Mouse (Mus musculus): Measurements from ENCODE around the gene Hcls1.

The Hcls1 gene

GRCm38 (mm10) chr16:36934841-36935620, at the start of gene Hcls1:
Gene Hcls1 (plus strand): TSS chr16:36934983.
- no peak for DNase-seq (ENCODE audit: low read depth, low spot score)

GRCm38 (mm10) chr16:36885912-36886311, 48.9 kb upstream of the Hcls1 start:
- DNase-seq (ENCODE audit: low read depth, low spot score), result no peak

GRCm38 (mm10) chr16:36887546-36887945, 47.2 kb upstream of the Hcls1 start:
- DNase-seq (ENCODE audit: low read depth, low spot score), result no peak

- DNase-seq (ENCODE audit: low read depth, low spot score), result no peak
Measured at GRCm38 (mm10) chr16:36890559-36890958, 44.2 kb upstream of the Hcls1 start.

GRCm38 (mm10) chr16:36891415-36891814, 43.4 kb upstream of the Hcls1 start:
- DNase-seq (ENCODE audit: low read depth, low spot score), result no peak

GRCm38 (mm10) chr16:36893317-36893716, 41.5 kb upstream of the Hcls1 start:
- DNase-seq (ENCODE audit: low read depth, low spot score), result no peak

GRCm38 (mm10) chr16:36896712-36897111, 38.1 kb upstream of the Hcls1 start:
- no peak for DNase-seq (ENCODE audit: low read depth, low spot score)

- no peak for DNase-seq (ENCODE audit: low read depth, low spot score)
Measured at GRCm38 (mm10) chr16:36903156-36903555, 31.6 kb upstream of the Hcls1 start.

- DNase-seq (ENCODE audit: low read depth, low spot score), result no peak
Measured at GRCm38 (mm10) chr16:36911909-36912308, 22.9 kb upstream of the Hcls1 start.

GRCm38 (mm10) chr16:36912311-36912710, 22.5 kb upstream of the Hcls1 start:
- DNase-seq (ENCODE audit: low read depth, low spot score), result no peak

GRCm38 (mm10) chr16:36914195-36914594, 20.6 kb upstream of the Hcls1 start:
- no peak for DNase-seq (ENCODE audit: low read depth, low spot score)

GRCm38 (mm10) chr16:36918505-36918904, 16.3 kb upstream of the Hcls1 start:
- no peak for DNase-seq (ENCODE audit: low read depth, low spot score)

GRCm38 (mm10) chr16:36920410-36920809, 14.4 kb upstream of the Hcls1 start:
- no peak for DNase-seq (ENCODE audit: low read depth, low spot score)

GRCm38 (mm10) chr16:36921067-36921613, 13.6 kb upstream of the Hcls1 start:
- no peak for DNase-seq (ENCODE audit: low read depth, low spot score)

- DNase-seq (ENCODE audit: low read depth, low spot score), result no peak
Measured at GRCm38 (mm10) chr16:36921980-36922379, 12.8 kb upstream of the Hcls1 start.

GRCm38 (mm10) chr16:36924312-36924711, 10.5 kb upstream of the Hcls1 start:
- no peak for DNase-seq (ENCODE audit: low read depth, low spot score)

GRCm38 (mm10) chr16:36925351-36925750, 9.4 kb upstream of the Hcls1 start:
- no peak for DNase-seq (ENCODE audit: low read depth, low spot score)

- no peak for DNase-seq (ENCODE audit: low read depth, low spot score)
Measured at GRCm38 (mm10) chr16:36925797-36926196, 9.0 kb upstream of the Hcls1 start.

GRCm38 (mm10) chr16:36926514-36927447, 8.0 kb upstream of the Hcls1 start:
- no peak for DNase-seq (ENCODE audit: low read depth, low spot score)

- no peak for DNase-seq (ENCODE audit: low read depth, low spot score)
Measured at GRCm38 (mm10) chr16:36927495-36928105, 7.2 kb upstream of the Hcls1 start.

- DNase-seq (ENCODE audit: low read depth, low spot score), result no peak
Measured at GRCm38 (mm10) chr16:36928106-36928500, 6.7 kb upstream of the Hcls1 start.

GRCm38 (mm10) chr16:36929216-36929615, 5.6 kb upstream of the Hcls1 start:
- no peak for DNase-seq (ENCODE audit: low read depth, low spot score)

Data from embryo, embryonic 11.5 days (tissue).